Mouse (Mus musculus): ENCODE measurements at regions not wholly inside any gene's neighbourhood (a gene's known extent, or its start where the extent isn't known, plus 50 kb on each side); places are given as distances from the start of the nearest gene placed in this dataset.
A peak's percentile ranks its signal among the peaks of the same experiment; 100 is the strongest.

- Histone ChIP-seq H3K9me3 (no peaks in the 10 kb centered on the region), H3K9ac (replicated peaks) (no peak overlapping the region), H3K4me1 (no peaks in the 10 kb centered on the region), H3K27me3 (no peaks in the 10 kb centered on the region), H3K27ac (replicated peaks) (no peak overlapping the region), H3K4me3 (no peak overlapping the region), H3K4me2 (replicated peaks) (no peak overlapping the region), H3K36me3 (no peaks in the 10 kb centered on the region)
- ATAC-seq (ENCODE audit: low FRiP score, low read depth): no peak
- WGBS: 84% methylated on average over 10 of the region's 10 CpGs
Measured at GRCm38 (mm10) chr12:73445562-73445961, 100.6 kb downstream of the Tmem30b start.

GRCm38 (mm10) chr12:73445128-73445527 lies 101.1 kb downstream of the Tmem30b start:
- H3K4me3 ChIP-seq: no peak overlapping the region
- H3K27me3 ChIP-seq: no peaks in the 10 kb centered on the region
- ATAC-seq (ENCODE audit: low FRiP score, low read depth): no peak
- no peaks in the 10 kb centered on the region for H3K4me1 ChIP-seq
- no peaks in the 10 kb centered on the region for H3K9me3 ChIP-seq
- no peak overlapping the region for H3K27ac ChIP-seq (replicated peaks)
- no peak overlapping the region for H3K9ac ChIP-seq (replicated peaks)
- H3K4me2 ChIP-seq (replicated peaks): no peak overlapping the region
- WGBS: 60% methylated on average over 10 of the region's 10 CpGs
- no peaks in the 10 kb centered on the region for H3K36me3 ChIP-seq

DNA sequence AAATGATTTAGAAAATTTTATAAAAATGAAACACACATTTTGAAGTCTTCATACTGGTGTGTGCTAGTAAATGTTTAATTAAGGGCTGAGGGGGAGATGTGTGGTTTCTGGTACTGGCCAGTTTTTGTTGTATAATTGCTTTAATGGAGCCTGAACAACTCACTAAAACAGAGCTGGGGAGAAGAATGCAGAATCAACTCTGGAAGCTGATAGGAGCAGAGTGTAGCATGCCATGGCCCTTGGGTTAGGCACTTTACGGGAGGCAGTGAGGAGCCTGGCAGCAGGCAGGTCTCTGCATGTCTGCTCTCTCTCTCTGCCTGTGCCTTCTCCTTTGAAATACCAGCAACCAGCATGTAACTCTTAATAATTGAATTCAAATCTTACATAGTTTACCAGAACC lies 104.9 kb downstream of the Tmem30b start:
- Histone ChIP-seq H3K27ac (replicated peaks) (no peak overlapping the region), H3K4me1 (no peaks in the 10 kb centered on the region), H3K9ac (replicated peaks) (no peak overlapping the region), H3K9me3 (no peaks in the 10 kb centered on the region), H3K4me3 (no peak overlapping the region), H3K4me2 (replicated peaks) (no peak overlapping the region), H3K36me3 (no peaks in the 10 kb centered on the region), H3K27me3 (no peaks in the 10 kb centered on the region)
- 82% methylated on average over 1 of the region's 1 CpGs for WGBS
- no peak for ATAC-seq (ENCODE audit: low FRiP score, low read depth)

- no peak overlapping the region for H3K27ac ChIP-seq (replicated peaks)
- no peaks in the 10 kb centered on the region for H3K36me3 ChIP-seq
- H3K4me2 ChIP-seq (replicated peaks): no peak overlapping the region
- 75% methylated on average over 10 of the region's 10 CpGs for WGBS
- no peaks in the 10 kb centered on the region for H3K4me1 ChIP-seq
- H3K9me3 ChIP-seq: no peaks in the 10 kb centered on the region
- H3K27me3 ChIP-seq: no peaks in the 10 kb centered on the region
- H3K9ac ChIP-seq (replicated peaks): no peak overlapping the region
- no peak for ATAC-seq (ENCODE audit: low FRiP score, low read depth)
- H3K4me3 ChIP-seq: no peak overlapping the region
Measured at GRCm38 (mm10) chr12:73434684-73435083, 111.5 kb downstream of the Tmem30b start.

- H3K4me2 ChIP-seq (replicated peaks): no peak overlapping the region
- H3K27me3 ChIP-seq: no peaks in the 10 kb centered on the region
- H3K27ac ChIP-seq (replicated peaks): no peak overlapping the region
- H3K4me1 ChIP-seq: no peaks in the 10 kb centered on the region
- H3K9me3 ChIP-seq: no peaks in the 10 kb centered on the region
- no peaks in the 10 kb centered on the region for H3K36me3 ChIP-seq
- no peak overlapping the region for H3K4me3 ChIP-seq
- ATAC-seq (ENCODE audit: low FRiP score, low read depth): no peak
- 91% methylated on average over 5 of the region's 5 CpGs for WGBS
- H3K9ac ChIP-seq (replicated peaks): no peak overlapping the region
Measured at GRCm38 (mm10) chr12:73432546-73432945, 113.6 kb downstream of the Tmem30b start.

DNA sequence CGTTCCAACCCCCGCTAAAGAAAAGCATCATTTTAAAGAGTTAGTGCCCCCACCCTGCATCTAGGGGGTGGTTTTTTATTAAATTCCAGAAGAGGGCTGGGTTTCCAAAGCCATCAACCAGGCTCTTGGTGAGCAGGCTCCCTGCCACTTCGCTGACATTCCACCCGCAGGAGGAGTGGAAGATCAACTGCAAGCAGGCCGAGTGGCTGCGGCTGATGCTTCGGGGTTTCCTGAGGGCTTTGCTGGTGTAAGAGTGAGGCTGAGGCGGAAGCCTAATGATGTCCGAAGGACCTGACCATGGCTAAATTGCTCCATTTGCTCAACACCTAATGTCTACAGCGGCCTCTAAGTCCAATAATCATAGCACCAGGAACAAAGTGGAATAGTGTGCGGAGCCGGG lies 118.0 kb downstream of the Tmem30b start:
- H3K36me3 ChIP-seq: no peaks in the 10 kb centered on the region
- no peak overlapping the region for H3K9ac ChIP-seq (replicated peaks)
- H3K27me3 ChIP-seq: no peaks in the 10 kb centered on the region
- no peak overlapping the region for H3K4me2 ChIP-seq (replicated peaks)
- H3K4me1 ChIP-seq: no peaks in the 10 kb centered on the region
- H3K27ac ChIP-seq (replicated peaks): no peak overlapping the region
- H3K9me3 ChIP-seq: no peaks in the 10 kb centered on the region
- no peak for ATAC-seq (ENCODE audit: low FRiP score, low read depth)
- H3K4me3 ChIP-seq: no peak overlapping the region
- WGBS: 71% methylated on average over 12 of the region's 12 CpGs

DNA sequence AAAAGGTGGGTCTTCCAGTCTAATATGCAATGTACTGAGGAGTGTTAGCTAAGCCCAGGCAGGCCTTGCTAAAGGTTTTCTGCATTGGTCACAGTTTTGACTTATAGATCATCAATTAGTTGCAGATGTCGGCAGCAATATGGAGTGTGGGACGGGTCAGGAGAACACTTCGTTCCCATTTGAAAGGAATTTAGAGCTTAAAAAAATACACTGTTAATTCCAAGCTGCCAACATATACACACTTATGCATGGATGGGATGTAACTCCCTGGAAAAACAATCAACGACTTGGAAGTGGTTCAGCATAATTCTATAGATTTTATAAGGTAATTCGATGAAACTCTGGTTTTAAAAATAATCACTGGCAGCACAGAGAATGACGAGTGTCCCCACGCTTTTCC lies 121.4 kb downstream of the Tmem30b start:
- Histone ChIP-seq H3K27me3 (no peaks in the 10 kb centered on the region), H3K4me1 (no peaks in the 10 kb centered on the region), H3K9ac (replicated peaks) (no peak overlapping the region), H3K27ac (replicated peaks) (no peak overlapping the region), H3K36me3 (no peaks in the 10 kb centered on the region), H3K4me3 (no peak overlapping the region), H3K4me2 (replicated peaks) (no peak overlapping the region), H3K9me3 (no peaks in the 10 kb centered on the region)
- WGBS: 88% methylated on average over 7 of the region's 7 CpGs
- no peak for ATAC-seq (ENCODE audit: low FRiP score, low read depth)

DNA sequence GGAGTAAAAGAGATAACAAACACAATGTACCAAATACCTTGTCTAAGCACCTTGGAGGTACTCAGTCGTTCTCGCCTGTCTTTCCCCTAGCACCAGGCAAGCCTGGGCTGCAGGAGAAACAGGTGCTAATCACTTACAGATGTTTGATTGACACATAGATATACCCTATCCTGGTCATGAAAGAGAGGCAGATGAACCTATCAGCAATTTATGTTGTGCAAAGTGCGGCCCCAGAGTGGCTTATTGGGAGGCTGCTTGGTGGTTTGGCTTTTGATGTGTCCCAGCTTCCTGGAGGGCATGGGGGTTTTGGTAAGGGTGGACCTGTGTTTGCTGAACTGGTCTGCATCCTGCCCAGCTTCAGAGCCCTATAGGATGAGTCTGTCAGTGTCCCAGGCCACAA lies 129.1 kb downstream of the Tmem30b start:
- Histone ChIP-seq H3K4me3 (no peak overlapping the region), H3K4me1 (peaks cover 10% of the 10 kb centered on the region; the same call in 1 of the 2 replicates), H3K36me3 (no peaks in the 10 kb centered on the region), H3K9me3 (no peaks in the 10 kb centered on the region), H3K9ac (replicated peaks) (no peak overlapping the region), H3K27ac (replicated peaks) (no peak overlapping the region), H3K4me2 (replicated peaks) (no peak overlapping the region), H3K27me3 (no peaks in the 10 kb centered on the region)
- WGBS: 81% methylated on average over 3 of the region's 3 CpGs
- ATAC-seq (ENCODE audit: low FRiP score, low read depth): no peak

GRCm38 (mm10) chr12:73416367-73416897 lies 129.8 kb downstream of the Tmem30b start:
- 56% methylated on average over 16 of the region's 16 CpGs for WGBS
- Histone ChIP-seq H3K27me3 (no peaks in the 10 kb centered on the region), H3K9me3 (no peaks in the 10 kb centered on the region), H3K9ac (replicated peaks) (no peak overlapping the region), H3K4me1 (peaks cover 10% of the 10 kb centered on the region; the same call in 1 of the 2 replicates), H3K27ac (replicated peaks) (0 out of 2 replicates have a peak overlapping the region, but pooled peaks have one; percentile 8), H3K36me3 (no peaks in the 10 kb centered on the region), H3K4me3 (no peak overlapping the region), H3K4me2 (replicated peaks) (no peak overlapping the region)
- ATAC-seq (ENCODE audit: low FRiP score, low read depth): peak; percentile 54; the same call in 1 of the 2 replicates

DNA sequence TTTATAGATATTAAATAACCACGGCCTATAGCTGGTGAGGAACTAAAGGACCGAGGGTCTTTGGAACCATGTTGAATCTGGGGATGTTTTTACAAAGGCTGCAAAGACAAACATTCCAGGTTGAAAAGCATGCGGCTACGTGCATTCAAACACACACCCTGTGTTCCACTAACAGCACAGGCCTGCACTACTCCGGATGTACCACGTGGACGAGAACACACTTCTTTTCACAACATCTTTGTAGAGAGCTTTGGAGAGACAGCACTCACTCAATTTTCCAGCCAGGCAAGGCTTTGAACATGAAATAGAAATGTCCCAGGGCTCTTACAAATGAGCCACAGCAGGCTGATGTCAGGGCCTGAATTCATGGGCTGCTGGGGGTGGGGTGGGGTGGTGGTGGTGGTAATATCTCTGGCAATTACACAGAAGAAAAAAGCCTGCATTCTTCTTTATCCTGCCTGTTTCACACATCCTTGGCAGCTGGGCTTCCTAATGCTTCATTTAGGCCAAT lies 129.3 kb downstream of the Slc38a6 start:
- Histone ChIP-seq H3K9me3 (no peaks in the 10 kb centered on the region), H3K36me3 (no peaks in the 10 kb centered on the region), H3K4me3 (no peak overlapping the region), H3K27me3 (no peaks in the 10 kb centered on the region), H3K4me1 (peaks cover 10% of the 10 kb centered on the region; the same call in 1 of the 2 replicates), H3K9ac (replicated peaks) (no peak overlapping the region), H3K27ac (replicated peaks) (0 out of 2 replicates have a peak overlapping the region, but pooled peaks have one; percentile 8), H3K4me2 (replicated peaks) (no peak overlapping the region)
- 0 out of 2 replicates have a peak, but pooled peaks have one; percentile 23 for ATAC-seq (ENCODE audit: low FRiP score, low read depth)
- 71% methylated on average over 7 of the region's 7 CpGs for WGBS

GRCm38 (mm10) chr12:73413439-73414196 lies 127.0 kb downstream of the Slc38a6 start:
- H3K27ac ChIP-seq (replicated peaks): no peak overlapping the region
- WGBS: 66% methylated on average over 15 of the region's 15 CpGs
- ATAC-seq (ENCODE audit: low FRiP score, low read depth): no peak
- no peak overlapping the region for H3K9ac ChIP-seq (replicated peaks)
- H3K36me3 ChIP-seq: no peaks in the 10 kb centered on the region
- H3K9me3 ChIP-seq: no peaks in the 10 kb centered on the region
- H3K4me1 ChIP-seq: peaks cover 10% of the 10 kb centered on the region; the same call in 1 of the 2 replicates
- H3K27me3 ChIP-seq: no peaks in the 10 kb centered on the region
- no peak overlapping the region for H3K4me2 ChIP-seq (replicated peaks)
- H3K4me3 ChIP-seq: no peak overlapping the region

DNA sequence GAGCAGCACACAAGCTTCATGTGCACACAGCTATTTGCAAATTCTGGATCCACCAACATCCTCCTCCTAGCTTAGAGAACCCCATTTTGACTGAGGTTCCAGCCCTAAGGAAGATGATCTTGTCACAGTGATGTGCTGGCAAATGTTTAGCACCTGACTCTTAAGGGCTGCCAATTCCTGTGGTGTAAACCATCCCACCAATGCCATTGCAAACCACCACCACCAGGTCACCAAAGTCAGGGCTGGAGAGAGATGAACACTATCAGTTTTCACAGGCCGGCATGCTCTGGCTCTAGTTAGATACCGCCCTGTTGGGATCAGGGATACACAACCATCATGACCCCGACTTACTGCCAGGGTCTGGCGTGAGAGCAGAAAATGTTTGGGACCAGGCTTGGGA lies 125.9 kb downstream of the Slc38a6 start:
- Histone ChIP-seq H3K27me3 (no peaks in the 10 kb centered on the region), H3K4me2 (replicated peaks) (no peak overlapping the region), H3K4me3 (no peak overlapping the region), H3K36me3 (no peaks in the 10 kb centered on the region), H3K9me3 (no peaks in the 10 kb centered on the region), H3K4me1 (peaks cover 10% of the 10 kb centered on the region; the same call in 1 of the 2 replicates), H3K9ac (replicated peaks) (no peak overlapping the region), H3K27ac (replicated peaks) (no peak overlapping the region)
- 87% methylated on average over 4 of the region's 4 CpGs for WGBS
- no peak for ATAC-seq (ENCODE audit: low FRiP score, low read depth)
